Mouse (Mus musculus) ovary, postnatal 14 days (tissue): ENCODE data around the gene Chmp6.

Experiments used
- DNase-seq: peaks from one replicate; pipeline ENCODE4 v3.0.0; 2022; ENCODE audit warnings: low spot score

Chmp6 gene

GRCm38 (mm10) chr11:119913291-119913934 is at the start of gene Chmp6:
Chmp6 (plus strand) TSS chr11:119913441.
- DNase-seq, result peak; percentile 96

- DNase-seq, result no peak
Observed at GRCm38 (mm10) chr11:119866837-119867236, 46.4 kb upstream of the Chmp6 start.

GRCm38 (mm10) chr11:119868138-119868537 is 45.1 kb upstream of the Chmp6 start:
- DNase-seq, result no peak

GRCm38 (mm10) chr11:119868556-119868955 is 44.7 kb upstream of the Chmp6 start:
- no peak for DNase-seq

- DNase-seq, result no peak
Observed at GRCm38 (mm10) chr11:119871141-119871540, 42.1 kb upstream of the Chmp6 start.

GRCm38 (mm10) chr11:119873643-119874042 is 39.6 kb upstream of the Chmp6 start:
- no peak for DNase-seq

GRCm38 (mm10) chr11:119874841-119875240 is 38.4 kb upstream of the Chmp6 start:
- DNase-seq, result no peak

- DNase-seq, result no peak
Observed at GRCm38 (mm10) chr11:119875685-119876084, 37.6 kb upstream of the Chmp6 start.

- DNase-seq, result no peak
Observed at GRCm38 (mm10) chr11:119877124-119877523, 36.1 kb upstream of the Chmp6 start.

GRCm38 (mm10) chr11:119879573-119879972 is 33.7 kb upstream of the Chmp6 start:
- DNase-seq, result no peak

- DNase-seq, result no peak
Observed at GRCm38 (mm10) chr11:119883646-119884045, 29.6 kb upstream of the Chmp6 start.

- no peak for DNase-seq
Observed at GRCm38 (mm10) chr11:119889966-119890365, 23.3 kb upstream of the Chmp6 start.

GRCm38 (mm10) chr11:119891601-119892215 is 21.5 kb upstream of the Chmp6 start:
- DNase-seq, result no peak

GRCm38 (mm10) chr11:119893667-119894236 is 19.5 kb upstream of the Chmp6 start:
- DNase-seq, result no peak

GRCm38 (mm10) chr11:119894634-119895033 is 18.6 kb upstream of the Chmp6 start:
- no peak for DNase-seq

GRCm38 (mm10) chr11:119897041-119897440 is 16.2 kb upstream of the Chmp6 start:
- DNase-seq, result no peak

- no peak for DNase-seq
Observed at GRCm38 (mm10) chr11:119898976-119899375, 14.3 kb upstream of the Chmp6 start.

- DNase-seq, result no peak
Observed at GRCm38 (mm10) chr11:119901174-119901573, 12.1 kb upstream of the Chmp6 start.

- no peak for DNase-seq
Observed at GRCm38 (mm10) chr11:119902891-119903290, 10.3 kb upstream of the Chmp6 start.

GRCm38 (mm10) chr11:119904621-119905286 is 8.5 kb upstream of the Chmp6 start:
- peak; percentile 51 for DNase-seq

GRCm38 (mm10) chr11:119905794-119906193 is 7.4 kb upstream of the Chmp6 start:
- DNase-seq, result no peak

- no peak for DNase-seq
Observed at GRCm38 (mm10) chr11:119907006-119907650, 6.1 kb upstream of the Chmp6 start.
